ENCODE assay signal across 8 mouse cellular contexts in the genomic region with DNA sequence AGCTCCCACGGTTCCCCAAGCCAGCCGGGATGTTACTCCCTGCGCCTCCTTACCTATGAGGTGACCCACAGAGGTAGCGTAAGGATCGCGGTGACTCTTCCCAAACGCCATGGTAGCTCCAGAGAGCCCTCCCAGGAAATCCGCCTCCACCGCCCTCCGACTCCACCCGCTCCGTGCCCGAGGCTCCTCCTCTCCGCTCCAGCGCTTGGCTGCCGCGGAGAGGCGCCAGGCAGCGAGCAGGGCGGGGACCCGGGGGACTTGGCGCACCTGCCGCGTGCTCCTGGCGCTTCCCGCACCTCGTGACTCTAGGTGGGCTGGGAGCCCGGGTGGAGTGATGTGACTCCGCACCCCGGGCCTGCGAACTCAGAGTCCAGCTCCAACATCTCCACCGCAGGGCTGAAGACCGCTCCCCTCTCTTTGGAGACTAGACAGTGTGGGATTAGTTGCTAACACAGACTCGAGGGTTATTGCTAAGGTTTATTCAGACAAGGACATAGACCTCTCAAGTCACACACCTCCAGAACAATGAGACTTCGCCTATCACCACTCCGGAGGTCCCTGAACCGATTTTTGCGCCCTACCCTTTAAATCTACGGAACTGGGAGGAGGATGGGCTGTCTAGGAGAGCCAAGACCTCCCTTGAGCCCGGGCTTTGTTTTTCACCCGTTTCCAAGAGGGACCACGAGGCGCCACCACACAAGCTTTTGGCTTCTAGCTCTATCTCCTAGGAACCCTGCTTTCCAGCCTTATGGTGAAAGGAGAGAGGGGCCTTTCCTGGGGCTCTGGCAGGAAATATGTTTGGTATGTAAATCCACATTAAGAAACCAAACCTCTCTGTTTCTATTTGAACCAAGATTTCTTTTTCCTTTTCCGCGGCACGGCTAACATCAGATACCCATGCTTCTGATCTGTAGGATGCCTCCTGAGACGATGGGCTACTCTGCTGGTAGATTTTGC. TPM values are rescaled to one million over a fixed set of nuclear protein-coding genes. Genes with fewer than 3 reads are reported as not detected.
A peak's percentile ranks its signal among the peaks of the same experiment; 100 is the strongest.
DNase-seq lines count a peak whose midpoint lies in the region; ATAC-seq and TF ChIP-seq lines count a peak whose summit lies in the region.

Gene Tom1l1 (minus strand): TSS at position 907 of the 957 bp plus-strand sequence.

- peak within 1 kb of the TSS; percentile 85 for H3K4me2 ChIP-seq in liver, postnatal 0 days (ENCODE audit: low read depth, low read length)
- peak within 1 kb of the TSS; percentile 91 for H3K4me2 ChIP-seq in neural tube, embryonic 15.5 days

- H3K36me3 ChIP-seq in liver, postnatal 0 days (replicated peaks; ENCODE audit: insufficient read depth, low read length) = peaks cover 9% of the 10 kb centered on the region; the same call in 1 of the 2 replicates
- no peaks in the 10 kb centered on the region for H3K36me3 ChIP-seq in neural tube, embryonic 15.5 days

- peak within 1 kb of the TSS; percentile 85 for H3K27ac ChIP-seq in layer of hippocampus, adult 2 months
- H3K27ac ChIP-seq in liver, postnatal 0 days (ENCODE audit: low read depth) = peak within 1 kb of the TSS; percentile 67
- H3K27ac ChIP-seq in neural tube, embryonic 15.5 days (replicated peaks) = peak within 1 kb of the TSS; percentile 83

- peak; percentile 64 for DNase-seq in MN1 (ENCODE audit: low spot score)
- DNase-seq in cerebellum, adult 9-10 months = peak; percentile 60
- DNase-seq in forelimb bud, embryonic 11.5 days (ENCODE audit: low read depth, low spot score) = peak; percentile 47
- peak; percentile 66 to 74 for DNase-seq in heart, postnatal 36 days
- DNase-seq in layer of hippocampus, adult 2 months (ENCODE audit: low spot score in 2 of 2) = peak; percentile 76 to 82
- DNase-seq in liver, postnatal 0 days = peak; percentile 88
- peak; percentile 2 for DNase-seq in thymus, postnatal 25 days

- no peaks in the 10 kb centered on the region for H3K9me3 ChIP-seq in liver, postnatal 0 days (ENCODE audit: low read length)
- no peaks in the 10 kb centered on the region for H3K9me3 ChIP-seq in neural tube, embryonic 15.5 days (replicated peaks)

- no peak for TF ChIP-seq CTCF in layer of hippocampus, adult 2 months (conservative IDR thresholded peaks at IDR 0.05)
- TF ChIP-seq CTCF in liver, postnatal 0 days (IDR thresholded peaks at IDR 0.05; ENCODE audit: low read depth) = no peak

- H3K9ac ChIP-seq in liver, postnatal 0 days (replicated peaks) = peak within 1 kb of the TSS; percentile 78
- peak within 1 kb of the TSS; percentile 62 for H3K9ac ChIP-seq in neural tube, embryonic 15.5 days (replicated peaks)

- peaks cover 24% of the 10 kb centered on the region for H3K4me1 ChIP-seq in liver, postnatal 0 days (ENCODE audit: insufficient read depth)
- H3K4me1 ChIP-seq in neural tube, embryonic 15.5 days = peaks cover 15% of the 10 kb centered on the region

- no peak for TF ChIP-seq EP300 in liver, postnatal 0 days (IDR thresholded peaks at IDR 0.05; ENCODE audit: low read depth)

- H3K4me3 ChIP-seq in layer of hippocampus, adult 2 months = peak within 1 kb of the TSS; percentile 85
- peak within 1 kb of the TSS; percentile 82 for H3K4me3 ChIP-seq in liver, postnatal 0 days (ENCODE audit: low read depth, low read length)
- H3K4me3 ChIP-seq in neural tube, embryonic 15.5 days (replicated peaks) = peak within 1 kb of the TSS; percentile 63

- no peaks in the 10 kb centered on the region for H3K27me3 ChIP-seq in liver, postnatal 0 days (ENCODE audit: insufficient read depth, low read length)
- H3K27me3 ChIP-seq in neural tube, embryonic 15.5 days (replicated peaks) = no peaks in the 10 kb centered on the region

- intact Hi-C loops in heart, postnatal 36 days (cut with DNase I) = no loop called here

- 7% methylated on average over 47 of the region's 47 CpGs for WGBS in liver, postnatal 0 days (ENCODE audit: insufficient replicate concordance)
- 6% methylated on average over 47 of the region's 47 CpGs for WGBS in neural tube, embryonic 15.5 days

- peak; percentile 94 for ATAC-seq in liver, postnatal 0 days
- ATAC-seq in neural tube, embryonic 15.5 days (ENCODE audit: low FRiP score) = peak; percentile 92

RNA-seq across cellular contexts. Expression of gene Tom1l1, which starts in this region (rescaled TPM):
- total RNA-seq in heart, postnatal 36 days (2021) = 10 to 100 TPM; 17.6 to 17.7 TPM
- 10 to 100 TPM; 23.0 to 28.3 TPM for total RNA-seq in layer of hippocampus, adult 2 months (2021)
- polyA plus RNA-seq in liver, postnatal 0 days (2015; fragmentation: Nextera tagmentation; extraction: Ambion mirVana) = 24.0 and 24.6 TPM in 2 replicates
- 24.5 and 30.1 TPM in 2 replicates for polyA plus RNA-seq in neural tube, embryonic 15.5 days (2015; fragmentation: Nextera tagmentation; extraction: Ambion mirVana)

Comparison
In these comparisons a context has a peak if more than half of its experiments do, and no peak if none do; other contexts are left out.
1. Peak in every context shown above with its lines: DNase-seq, ATAC-seq, H3K4me3 ChIP-seq and H3K27ac ChIP-seq.
2. DNase-seq: peak in every context shown above with its lines; median percentile 88 in liver, postnatal 0 days; 79 in layer of hippocampus, adult 2 months; 70 in heart, postnatal 36 days; 64 in MN1; 60 in cerebellum, adult 9-10 months; 47 in forelimb bud, embryonic 11.5 days; 2 in thymus, postnatal 25 days.